Mouse (Mus musculus) liver, adult 2 months (tissue): ENCODE measurements around the gene Cacna1g. TPM values are rescaled to one million over a fixed set of nuclear protein-coding genes. Genes with fewer than 3 reads are reported as not detected.

Experiments used
- DNase-seq: peaks from one replicate; pipeline ENCODE4 v3.0.0-alpha.2; 2011; ENCODE audit warnings: low read depth, low spot score; ENCODE audit errors: extremely low read depth
- H3K27ac ChIP-seq: fragments of 200-500 bp; replicated peaks from 2 replicates; pipeline ENCODE4 v1.5.1; 2012; ENCODE audit warnings: low read depth, mild to moderate bottlenecking, control low read depth, inconsistent platforms, low read length; ENCODE audit not compliant: insufficient read depth
- H3K27me3 ChIP-seq: fragments of 200-500 bp; 2 replicates; pipeline ENCODE4 v1.6.1; 2012; ENCODE audit warnings: mild to moderate bottlenecking, moderate library complexity, low read length, inconsistent platforms; ENCODE audit not compliant: control insufficient read depth, insufficient read depth
- H3K36me3 ChIP-seq: fragments of 200-500 bp; 2 replicates; pipeline ENCODE4 v1.6.1; 2012; ENCODE audit warnings: low read length, inconsistent platforms; ENCODE audit not compliant: control insufficient read depth, insufficient read depth
- H3K4me1 ChIP-seq: fragments of 200-500 bp; 2 replicates; pipeline ENCODE4 v1.6.1; 2011; ENCODE audit warnings: low read length; ENCODE audit not compliant: control insufficient read depth, insufficient read depth
- H3K4me3 ChIP-seq: fragments of 200-500 bp; 2 replicates; pipeline ENCODE4 v1.5.1; 2011; ENCODE audit warnings: low read depth, mild to moderate bottlenecking, control low read depth, low read length, moderate library complexity; ENCODE audit not compliant: insufficient read depth
- H3K79me2 ChIP-seq: fragments of 200-500 bp; 2 replicates; pipeline ENCODE4 v1.6.1; 2012; ENCODE audit warnings: inconsistent platforms, mild to moderate bottlenecking, low read length, moderate library complexity; ENCODE audit not compliant: control insufficient read depth, insufficient read depth
- H3K9ac ChIP-seq: fragments of 200-500 bp; 2 replicates; pipeline ENCODE4 v1.6.1; 2012; ENCODE audit warnings: low read depth, mild to moderate bottlenecking, control low read depth, inconsistent platforms, low read length
- CTCF ChIP-seq: fragments of 200-500 bp; IDR thresholded peaks from 2 replicates; pipeline ENCODE4 v1.5.1; 2011; ENCODE audit warnings: low read depth, low read length, control low read depth
- POLR2A ChIP-seq: fragments of 200-500 bp; IDR thresholded peaks from 2 replicates; pipeline ENCODE4 v1.6.1; 2011; ENCODE audit warnings: low read length, control low read depth; ENCODE audit not compliant: insufficient read depth; ENCODE audit errors: extremely low read depth
- WGBS: fragments of 180-500 bp; shearing (Covaris S2); methylation state at CpG from one replicate; pipeline ENCODE4 v1.1.7; 2018; 5-methylcytosine and 5-hydroxymethylcytosine counted together
- polyA plus RNA-seq: library from polyadenylated mRNA; depleted of rRNA; stranded (reverse); fragments of >200 nt; gene quantifications from 2 replicates; pipeline ENCODE4 v1.2.3, GENCODE M21; 2012
- total RNA-seq: library from RNA; depleted of rRNA; stranded (reverse); fragments of >200 nt; gene quantifications from 2 replicates; pipeline ENCODE4 v1.2.3, GENCODE M21; 2014

The Cacna1g gene
- total and polyA plus RNA-seq, 2 experiments, result under 0.01 to 0.26 TPM

- Histone ChIP-seq H3K27me3 (0 out of 2 replicates have a peak, but pooled peaks cover 8% of the 10 kb centered on the region), H3K27ac (no peak overlapping the region), H3K36me3 (no peaks in the 10 kb centered on the region), H3K4me1 (no peaks in the 10 kb centered on the region), H3K9ac (no peak overlapping the region), H3K79me2 (no peaks in the 10 kb centered on the region), H3K4me3 (no peak overlapping the region)
- DNase-seq, result no peak
- 47% methylated on average over 8 of the region's 8 CpGs for WGBS
- TF ChIP-seq POLR2A, result no peak
- no peak for TF ChIP-seq CTCF
Measured at GRCm38 (mm10) chr11:94500362-94500761, 26.4 kb upstream of the Cacna1g start.

DNA sequence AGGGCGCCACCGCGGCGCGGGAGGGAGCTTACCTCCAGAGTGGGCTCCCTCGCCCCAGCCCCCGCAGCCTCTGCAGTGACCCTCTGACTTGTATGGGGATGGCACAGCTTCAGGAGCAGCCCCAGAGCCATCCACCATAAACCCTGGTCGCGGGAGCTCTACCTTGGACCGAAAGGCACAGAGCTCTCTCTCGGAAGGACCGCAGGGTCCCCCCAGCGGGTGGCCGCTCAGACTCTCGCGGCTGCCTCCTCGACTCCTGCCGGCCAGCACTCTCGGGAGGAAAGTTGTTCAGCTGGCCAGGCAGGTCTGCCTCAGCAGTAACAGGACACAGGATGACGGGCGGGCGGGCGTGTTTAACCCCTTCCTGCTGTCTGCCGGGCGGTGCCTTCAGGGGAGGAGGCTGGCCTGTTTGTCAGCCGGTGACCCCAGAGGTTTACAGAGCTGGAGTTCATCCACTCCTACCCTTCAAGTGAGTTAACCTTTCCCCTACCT, 25.7 kb upstream of the Cacna1g start, which contains the start of gene Epn3:
Epn3 (minus strand) TSS at position 314 of the 492 bp plus-strand sequence.
- Histone ChIP-seq H3K4me3 (0 out of 2 replicates have a peak within 1 kb of the TSS, but pooled peaks have one; percentile 13), H3K4me1 (no peaks in the 10 kb centered on the region), H3K27me3 (0 out of 2 replicates have a peak, but pooled peaks cover 8% of the 10 kb centered on the region), H3K79me2 (no peaks in the 10 kb centered on the region), H3K27ac (no peak within 1 kb of the TSS), H3K36me3 (no peaks in the 10 kb centered on the region), H3K9ac (no peak within 1 kb of the TSS)
- TF ChIP-seq POLR2A (no peak), CTCF (no peak)
- WGBS, result 4% methylated on average over 26 of the region's 26 CpGs
- no peak for DNase-seq

- TF ChIP-seq CTCF, result no peak
- no peak for TF ChIP-seq POLR2A
- 8% methylated on average over 2 of the region's 2 CpGs for WGBS
- no peak overlapping the region for H3K9ac ChIP-seq
- DNase-seq, result peak; percentile 6
- 0 out of 2 replicates have a peak, but pooled peaks cover 8% of the 10 kb centered on the region for H3K27me3 ChIP-seq
- H3K36me3 ChIP-seq, result no peaks in the 10 kb centered on the region
- no peak overlapping the region for H3K27ac ChIP-seq
- H3K79me2 ChIP-seq, result no peaks in the 10 kb centered on the region
- H3K4me3 ChIP-seq, result no peak overlapping the region
- H3K4me1 ChIP-seq, result no peaks in the 10 kb centered on the region
Measured at GRCm38 (mm10) chr11:94499035-94499434, 25.0 kb upstream of the Cacna1g start.

GRCm38 (mm10) chr11:94498093-94498996, 24.3 kb upstream of the Cacna1g start:
- H3K9ac ChIP-seq, result no peak overlapping the region
- no peaks in the 10 kb centered on the region for H3K79me2 ChIP-seq
- DNase-seq, result no peak
- 46% methylated on average over 19 of the region's 19 CpGs for WGBS
- no peaks in the 10 kb centered on the region for H3K4me1 ChIP-seq
- TF ChIP-seq POLR2A (no peak), CTCF (no peak)
- no peak overlapping the region for H3K4me3 ChIP-seq
- H3K36me3 ChIP-seq, result no peaks in the 10 kb centered on the region
- H3K27ac ChIP-seq, result no peak overlapping the region
- H3K27me3 ChIP-seq, result 0 out of 2 replicates have a peak, but pooled peaks cover 8% of the 10 kb centered on the region

DNA sequence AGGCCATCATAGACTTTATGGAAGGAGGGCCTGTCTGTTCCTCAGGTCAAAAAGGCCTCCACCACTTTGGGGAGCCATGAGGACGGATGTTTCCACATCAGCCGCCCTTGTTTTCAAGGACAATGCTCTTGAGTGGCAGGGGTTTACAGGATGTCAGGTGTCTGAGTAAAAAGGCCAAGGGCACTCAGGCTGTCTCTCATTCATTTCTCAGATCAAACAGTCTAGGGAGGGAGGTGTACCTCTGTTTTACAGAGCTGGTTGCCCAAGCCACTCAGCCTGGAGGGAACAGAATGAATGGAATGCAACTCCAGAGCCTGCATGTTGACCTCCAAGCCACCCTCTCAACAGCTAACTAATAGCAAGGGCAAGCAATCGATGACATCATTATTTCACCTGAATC, 21.4 kb upstream of the Cacna1g start:
- Histone ChIP-seq H3K79me2 (no peaks in the 10 kb centered on the region), H3K9ac (no peak overlapping the region), H3K27me3 (peaks cover 12% of the 10 kb centered on the region; the same call in 1 of the 2 replicates), H3K27ac (no peak overlapping the region), H3K4me1 (no peaks in the 10 kb centered on the region), H3K36me3 (no peaks in the 10 kb centered on the region), H3K4me3 (no peak overlapping the region)
- no peak for TF ChIP-seq POLR2A
- no peak for TF ChIP-seq CTCF
- DNase-seq, result no peak
- WGBS, result 76% methylated on average over 3 of the region's 3 CpGs
